ENCODE assay signal across 8 mouse cellular contexts in genomic region chrX:71364062-71364461, GRCm38 (mm10). TPM values are rescaled to one million over a fixed set of nuclear protein-coding genes. Genes with fewer than 3 reads are reported as not detected.
DNase-seq lines count a peak whose midpoint lies in the region; ATAC-seq and TF ChIP-seq lines count a peak whose summit lies in the region.

No protein-coding gene starts in this region.

- H3K27me3 ChIP-seq in heart, embryonic 15.5 days, result no peaks in the 10 kb centered on the region
- no peaks in the 10 kb centered on the region for H3K27me3 ChIP-seq in hindbrain, embryonic 12.5 days
- H3K27me3 ChIP-seq in midbrain, embryonic 10.5 days (ENCODE audit: low read depth, poor library complexity, severe bottlenecking), result no peaks in the 10 kb centered on the region

- H3K9ac ChIP-seq in heart, embryonic 15.5 days, result peak overlapping the region; percentile 75
- no peak overlapping the region; the same call in 1 of the 2 replicates for H3K9ac ChIP-seq in hindbrain, embryonic 12.5 days

- peak overlapping the region; percentile 72 for H3K4me3 ChIP-seq in heart, embryonic 15.5 days
- H3K4me3 ChIP-seq in bone marrow macrophage, adult 2 months (ENCODE audit: insufficient read depth, low read length), result peak overlapping the region; percentile 61
- peak overlapping the region; percentile 61 for H3K4me3 ChIP-seq in hindbrain, embryonic 12.5 days
- peak overlapping the region; percentile 63 for H3K4me3 ChIP-seq in midbrain, embryonic 10.5 days

- no peaks in the 10 kb centered on the region for H3K4me1 ChIP-seq in heart, embryonic 15.5 days (replicated peaks)
- peaks cover 7% of the 10 kb centered on the region for H3K4me1 ChIP-seq in bone marrow macrophage, adult 2 months (ENCODE audit: control insufficient read depth, insufficient read depth, low read length)
- no peaks in the 10 kb centered on the region for H3K4me1 ChIP-seq in hindbrain, embryonic 12.5 days
- no peaks in the 10 kb centered on the region for H3K4me1 ChIP-seq in midbrain, embryonic 10.5 days

- DNase-seq in heart, adult 9 months (ENCODE audit: low spot score in 2 of 2), result no peak
- DNase-seq in midbrain, embryonic 10.5 days (ENCODE audit: low spot score), result no peak
- DNase-seq in thymus, postnatal 36 days, result no peak
- DNase-seq in urinary bladder, postnatal 4 days (ENCODE audit: low spot score in 2 of 2), result no peak
- no peak for DNase-seq in adrenal gland, postnatal 25 days

- no peak for TF ChIP-seq POLR2A in bone marrow macrophage, adult 2 months (IDR thresholded peaks at IDR 0.05; ENCODE audit: borderline replicate concordance, low read depth, low read length)

- H3K27ac ChIP-seq in heart, embryonic 15.5 days, result peak overlapping the region; percentile 81
- no peak overlapping the region for H3K27ac ChIP-seq in bone marrow macrophage, adult 2 months (ENCODE audit: insufficient read depth, low read depth, low read length)
- no peak overlapping the region for H3K27ac ChIP-seq in hindbrain, embryonic 12.5 days
- peak overlapping the region; percentile 81; the same call in 1 of the 2 replicates for H3K27ac ChIP-seq in midbrain, embryonic 10.5 days (replicated peaks)

- H3K9me3 ChIP-seq in heart, embryonic 15.5 days (replicated peaks), result no peaks in the 10 kb centered on the region
- no peaks in the 10 kb centered on the region for H3K9me3 ChIP-seq in hindbrain, embryonic 12.5 days (replicated peaks)
- peaks cover 8% of the 10 kb centered on the region; the same call in 1 of the 2 replicates for H3K9me3 ChIP-seq in midbrain, embryonic 10.5 days (replicated peaks)

- H3K4me2 ChIP-seq in heart, embryonic 15.5 days, result peak overlapping the region; percentile 62
- H3K4me2 ChIP-seq in hindbrain, embryonic 12.5 days (replicated peaks), result peak overlapping the region; percentile 58

- no peak for ATAC-seq in heart, embryonic 15.5 days (replicated peaks; ENCODE audit: insufficient number of reproducible peaks, insufficient read depth, low FRiP score, low read depth)
- ATAC-seq in hindbrain, embryonic 12.5 days (ENCODE audit: low FRiP score), result peak; percentile 8; the same call in 1 of the 2 replicates

- no peak for TF ChIP-seq CTCF in bone marrow macrophage, adult 2 months (IDR thresholded peaks at IDR 0.05; ENCODE audit: low read depth, low read length)

- WGBS in heart, embryonic 15.5 days, result 61% methylated on average over 5 of the region's 5 CpGs
- WGBS in hindbrain, embryonic 12.5 days, result 74% methylated on average over 5 of the region's 5 CpGs
- whole genome bisulfite sequencing in midbrain, embryonic 10.5 days, result 72% methylated on average over 5 of the region's 5 CpGs

- H3K36me3 ChIP-seq in heart, embryonic 15.5 days, result no peaks in the 10 kb centered on the region
- H3K36me3 ChIP-seq in hindbrain, embryonic 12.5 days, result no peaks in the 10 kb centered on the region
- H3K36me3 ChIP-seq in midbrain, embryonic 10.5 days, result no peaks in the 10 kb centered on the region

RNA-seq across cellular contexts. Expression of gene Mtmr1, which starts 0.5 kb away (rescaled TPM):
- 10.8 and 10.9 TPM in 2 replicates for polyA plus RNA-seq in heart, embryonic 15.5 days (2015; fragmentation: Nextera tagmentation; extraction: Ambion mirVana)
- polyA plus RNA-seq in bone marrow macrophage, adult 2 months (2012; ENCODE audit: insufficient read depth, insufficient read length, missing spikeins), result 14.6 and 23.0 TPM in 2 replicates
- polyA plus RNA-seq in hindbrain, embryonic 12.5 days (2016; fragmentation: Nextera tagmentation; extraction: Ambion mirVana), result 18.4 and 21.7 TPM in 2 replicates
- polyA plus RNA-seq in midbrain, embryonic 10.5 days (2016; fragmentation: Nextera tagmentation; extraction: Ambion mirVana), result 5.9 and 7.5 TPM in 2 replicates
- 36.4 and 40.3 TPM in 2 replicates for total RNA-seq in adrenal gland, postnatal 25 days (2021)

Comparison
In these comparisons a context has a peak if more than half of its experiments do, and no peak if none do; other contexts are left out.
1. H3K27ac ChIP-seq: peak in heart, embryonic 15.5 days (single experiment) and midbrain, embryonic 10.5 days (single experiment); none in bone marrow macrophage, adult 2 months (single experiment) and hindbrain, embryonic 12.5 days (single experiment).
2. Peak in every context shown above with its lines, with median percentiles within 50 percentile points of each other: H3K4me3 ChIP-seq.